Mouse (Mus musculus) intestine, embryonic 16.5 days (tissue): ENCODE results near the gene Fndc11. TPM values are rescaled to one million over a fixed set of nuclear protein-coding genes. Genes with fewer than 3 reads are reported as not detected.
"Not testable (repeated sequence)": the region's sequence is repeated elsewhere in the genome, so short reads cannot be mapped to it uniquely, and the experiment has no call there.

Source experiments
- ATAC-seq: fragments of 200-750 bp; cut with Nextera tagmentation; 2 replicates; pipeline ENCODE4 v1.8.0; 2017; ENCODE audit warnings: moderate TSS enrichment, moderate library complexity
- H3K27ac ChIP-seq: fragments of 300-500 bp; sonication (generic); 2 replicates; pipeline ENCODE4 v1.5.1; 2014; ENCODE audit warnings: mild to moderate bottlenecking, low read length
- H3K27me3 ChIP-seq: fragments of 300-500 bp; sonication (generic); replicated peaks from 2 replicates; pipeline ENCODE4 v1.6.1; 2014; ENCODE audit warnings: low read length, control low read depth, mixed read lengths; ENCODE audit not compliant: control insufficient read depth, insufficient read depth
- H3K36me3 ChIP-seq: fragments of 300-500 bp; sonication (generic); 2 replicates; pipeline ENCODE4 v1.6.1; 2014; ENCODE audit warnings: low read length, control low read depth; ENCODE audit not compliant: control insufficient read depth, insufficient read depth
- H3K4me1 ChIP-seq: fragments of 300-500 bp; sonication (generic); 2 replicates; pipeline ENCODE4 v1.6.1; 2014; ENCODE audit warnings: low read length, control low read depth, mixed read lengths; ENCODE audit not compliant: control insufficient read depth, insufficient read depth
- H3K4me2 ChIP-seq: fragments of 300-500 bp; sonication (generic); 2 replicates; pipeline ENCODE4 v1.6.1; 2014; ENCODE audit warnings: low read depth, low read length, control low read depth
- H3K4me3 ChIP-seq: fragments of 300-500 bp; sonication (generic); 2 replicates; pipeline ENCODE4 v1.5.1; 2014; ENCODE audit warnings: mild to moderate bottlenecking, low read length
- H3K9ac ChIP-seq: fragments of 300-500 bp; sonication (generic); 2 replicates; pipeline ENCODE4 v1.6.1; 2014; ENCODE audit warnings: low read depth, low read length
- H3K9me3 ChIP-seq: fragments of 300-500 bp; sonication (generic); 2 replicates; pipeline ENCODE4 v1.6.1; 2016; ENCODE audit warnings: low read length, control low read depth; ENCODE audit not compliant: control insufficient read depth
- WGBS: fragments of 180-500 bp; shearing (Covaris S2); extraction: QIAGEN DNeasy Blood & Tissue Kit; methylation state at CpG from one replicate; pipeline ENCODE4 v1.1.7; 2014; 5-methylcytosine and 5-hydroxymethylcytosine counted together
- polyA plus RNA-seq: library from polyadenylated mRNA; unstranded; fragments of >200 nt; fragmentation: Nextera tagmentation; extraction: Ambion mirVana; gene quantifications from 2 replicates; pipeline ENCODE4 v1.2.1, GENCODE M21; 2015

The Fndc11 gene
- polyA plus RNA-seq, 1 experiment from 2014 or later = 0.18 TPM

DNA sequence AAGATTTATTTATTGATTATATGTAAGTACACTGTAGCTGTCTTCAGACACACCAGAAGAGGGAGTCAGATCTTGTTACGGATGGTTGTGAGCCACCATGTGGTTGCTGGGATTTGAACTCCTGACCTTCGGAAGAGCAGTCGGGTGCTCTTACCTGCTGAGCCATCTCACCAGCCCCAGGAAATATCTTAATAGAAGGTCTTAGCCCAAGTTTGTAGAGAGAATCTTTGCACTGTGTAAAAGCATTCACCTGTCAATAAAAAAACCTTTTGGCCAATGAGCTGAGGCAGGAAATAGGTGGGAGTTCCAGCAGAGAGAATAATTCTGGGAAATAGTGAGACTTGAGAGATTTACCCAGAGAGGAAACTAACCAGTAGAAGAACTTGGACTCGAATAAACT is 28.4 kb upstream of the Fndc11 start:
- not testable (repeated sequence) for H3K9ac ChIP-seq, ATAC-seq, H3K36me3 ChIP-seq, H3K9me3 ChIP-seq, H3K4me3 ChIP-seq, H3K27me3 ChIP-seq, H3K4me2 ChIP-seq, H3K27ac ChIP-seq
- WGBS = 84% methylated on average over 3 of the region's 4 CpGs
- H3K4me1 ChIP-seq = peaks cover 11% of the 10 kb centered on the region

DNA sequence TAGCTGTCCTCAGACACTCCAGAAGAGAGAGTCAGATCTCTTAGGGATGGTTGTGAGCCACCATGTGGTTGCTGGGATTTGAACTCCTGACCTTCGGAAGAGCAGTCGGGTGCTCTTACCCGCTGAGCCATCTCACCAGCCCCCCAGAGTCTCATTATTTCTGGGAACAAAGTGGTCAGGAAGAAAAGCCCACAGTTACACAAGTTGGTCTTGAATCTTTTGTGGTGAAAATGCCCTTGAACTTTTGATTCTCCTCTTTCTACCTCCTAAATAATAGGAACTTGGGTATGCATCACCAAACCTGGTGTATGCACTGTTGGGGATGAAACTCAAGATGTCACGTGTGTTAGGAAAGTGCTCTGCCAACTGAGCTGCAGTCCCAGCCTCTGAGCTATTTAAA is 27.9 kb upstream of the Fndc11 start:
- H3K9me3 ChIP-seq = no peaks in the 10 kb centered on the region
- H3K4me1 ChIP-seq = peaks cover 13% of the 10 kb centered on the region
- 65% methylated on average over 4 of the region's 4 CpGs for WGBS
- ATAC-seq = no peak
- no peak overlapping the region for H3K9ac ChIP-seq
- H3K27ac ChIP-seq = no peak overlapping the region
- H3K4me2 ChIP-seq = no peak overlapping the region
- no peaks in the 10 kb centered on the region for H3K27me3 ChIP-seq
- no peaks in the 10 kb centered on the region for H3K36me3 ChIP-seq
- H3K4me3 ChIP-seq = no peak overlapping the region

DNA sequence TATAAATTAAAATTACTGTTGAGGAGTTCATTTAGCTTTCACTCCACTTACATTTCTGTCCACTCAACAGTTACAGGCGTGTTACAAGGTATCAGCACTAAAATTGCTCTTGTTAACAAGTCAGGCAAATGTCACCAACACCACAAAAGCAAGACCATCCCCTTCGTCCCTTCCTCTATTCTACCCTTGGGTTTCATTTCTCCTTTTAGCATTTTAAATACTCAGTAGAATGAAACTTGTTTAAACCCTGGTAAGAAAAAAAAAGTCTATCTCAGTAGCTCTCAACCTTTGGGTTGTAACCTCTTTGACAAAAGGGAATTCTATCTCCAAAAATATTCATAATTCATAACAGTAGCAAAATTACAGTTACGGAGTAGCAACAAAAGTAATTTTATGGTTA is 26.8 kb upstream of the Fndc11 start:
- no peaks in the 10 kb centered on the region for H3K36me3 ChIP-seq
- no peaks in the 10 kb centered on the region for H3K27me3 ChIP-seq
- H3K4me3 ChIP-seq = no peak overlapping the region
- ATAC-seq = no peak
- H3K27ac ChIP-seq = no peak overlapping the region
- H3K4me2 ChIP-seq = no peak overlapping the region
- 71% methylated on average over 3 of the region's 3 CpGs for WGBS
- H3K9me3 ChIP-seq = no peaks in the 10 kb centered on the region
- peaks cover 13% of the 10 kb centered on the region for H3K4me1 ChIP-seq
- H3K9ac ChIP-seq = no peak overlapping the region

DNA sequence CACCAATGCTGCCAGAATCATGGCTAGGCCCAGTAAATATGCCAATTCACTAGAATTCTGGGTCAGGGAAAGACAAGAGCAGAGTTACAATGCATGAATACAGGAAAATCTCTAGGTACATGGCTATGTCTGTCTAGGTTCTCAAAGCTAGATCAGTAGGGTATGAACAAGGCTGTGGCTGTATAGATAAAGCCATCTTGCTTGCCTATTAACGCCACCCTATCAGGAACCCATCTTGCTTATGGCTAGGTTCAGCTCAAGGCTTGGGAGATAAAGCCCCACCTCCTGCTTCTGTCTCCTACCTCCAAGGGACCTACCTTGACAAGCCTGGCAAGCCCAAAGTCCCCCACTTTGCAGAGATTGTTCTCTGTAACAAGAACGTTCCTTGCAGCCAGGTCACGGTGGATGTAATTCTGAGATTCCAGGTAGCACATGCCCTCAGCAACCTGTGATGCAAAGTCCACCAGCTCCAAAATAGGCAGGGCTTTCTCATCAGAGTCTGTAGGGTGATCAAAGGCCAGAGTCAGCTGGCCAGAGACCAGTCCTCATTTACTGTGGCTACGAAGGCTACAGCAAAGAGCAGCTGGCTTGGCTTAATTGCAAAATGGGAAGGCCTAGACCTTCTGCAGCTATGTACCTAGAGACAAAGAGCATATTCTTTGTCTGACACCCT is 23.0 kb upstream of the Fndc11 start:
- H3K4me2 ChIP-seq = no peak overlapping the region
- no peak overlapping the region for H3K4me3 ChIP-seq
- no peaks in the 10 kb centered on the region for H3K27me3 ChIP-seq
- H3K27ac ChIP-seq = no peak overlapping the region
- no peak overlapping the region for H3K9ac ChIP-seq
- H3K36me3 ChIP-seq = no peaks in the 10 kb centered on the region
- H3K4me1 ChIP-seq = 0 out of 2 replicates have a peak, but pooled peaks cover 2% of the 10 kb centered on the region
- 62% methylated on average over 4 of the region's 4 CpGs for WGBS
- peak; percentile 76 for ATAC-seq
- H3K9me3 ChIP-seq = no peaks in the 10 kb centered on the region

DNA sequence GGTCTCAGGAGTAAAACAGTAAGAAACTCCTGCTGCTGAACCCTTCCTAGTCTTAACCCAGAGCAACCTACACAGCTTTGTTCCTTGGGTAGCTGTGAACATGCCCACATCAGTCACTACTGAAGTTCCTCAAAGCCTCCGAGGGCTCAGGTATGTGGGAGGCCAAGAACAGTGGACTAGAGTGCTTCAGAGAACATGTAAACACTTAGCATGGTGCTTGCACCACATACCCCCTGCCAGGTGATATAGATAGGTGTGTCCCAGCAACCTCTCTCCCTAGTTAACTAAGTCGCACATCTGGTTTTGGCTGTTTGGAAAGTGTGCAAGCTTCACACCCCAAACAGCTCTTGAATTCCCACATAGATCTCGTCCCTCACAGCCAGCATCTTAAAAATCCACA is 18.2 kb upstream of the Fndc11 start:
- no peaks in the 10 kb centered on the region for H3K27me3 ChIP-seq
- no peak overlapping the region for H3K4me3 ChIP-seq
- H3K9me3 ChIP-seq = no peaks in the 10 kb centered on the region
- peaks cover 7% of the 10 kb centered on the region for H3K4me1 ChIP-seq
- H3K9ac ChIP-seq = no peak overlapping the region
- no peak for ATAC-seq
- H3K4me2 ChIP-seq = no peak overlapping the region
- H3K36me3 ChIP-seq = no peaks in the 10 kb centered on the region
- 74% methylated on average over 3 of the region's 3 CpGs for WGBS
- H3K27ac ChIP-seq = no peak overlapping the region

DNA sequence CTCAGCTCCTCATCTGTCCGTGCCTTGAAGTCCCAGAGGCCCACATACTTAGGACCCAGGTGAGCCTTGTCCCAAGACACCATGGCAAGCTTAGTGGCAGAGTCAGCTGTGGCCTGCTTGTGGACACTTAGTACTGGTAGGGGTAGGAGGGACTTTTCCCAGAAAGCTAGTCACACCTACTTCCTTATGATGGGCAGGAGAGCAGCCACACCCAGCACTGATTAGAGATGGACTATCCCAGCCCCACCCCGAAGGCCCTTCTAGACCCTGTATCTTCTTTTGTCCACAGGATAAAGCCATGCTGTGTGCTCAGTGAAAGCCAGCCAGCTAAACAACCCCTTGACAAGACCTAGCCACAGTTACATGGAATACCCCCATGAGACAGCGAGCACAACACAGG is 17.4 kb upstream of the Fndc11 start, which contains the start of gene Ptk6:
Gene Ptk6 (minus strand): TSS at position 368 of the 400 bp plus-strand sequence.
- H3K9ac ChIP-seq = no peak within 1 kb of the TSS
- no peak within 1 kb of the TSS for H3K4me3 ChIP-seq
- H3K4me1 ChIP-seq = peaks cover 7% of the 10 kb centered on the region
- H3K27ac ChIP-seq = no peak within 1 kb of the TSS
- H3K36me3 ChIP-seq = no peaks in the 10 kb centered on the region
- no peak within 1 kb of the TSS; the same call in 1 of the 2 replicates for H3K4me2 ChIP-seq
- ATAC-seq = peak; percentile 63
- no peaks in the 10 kb centered on the region for H3K27me3 ChIP-seq
- H3K9me3 ChIP-seq = no peaks in the 10 kb centered on the region
- 73% methylated on average over 3 of the region's 3 CpGs for WGBS

DNA sequence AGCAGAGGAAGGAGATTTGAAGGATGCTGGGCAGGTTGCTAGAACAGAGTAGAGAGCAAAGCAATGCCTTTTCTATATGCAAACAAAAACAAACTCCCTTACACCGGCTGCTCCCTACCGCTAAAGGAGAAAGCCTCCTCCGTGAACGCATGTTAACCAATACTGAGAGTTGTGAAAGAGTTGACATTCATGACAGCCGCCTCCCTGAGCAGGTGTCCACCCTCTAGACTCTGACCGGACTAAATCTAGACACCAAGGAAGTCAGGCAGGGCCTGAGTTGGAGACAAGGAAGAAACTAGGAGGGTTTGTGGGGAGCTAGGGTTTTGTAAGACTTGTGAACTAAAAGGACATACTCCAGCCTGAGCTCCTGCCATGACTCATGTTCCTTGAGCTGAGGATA is 16.9 kb upstream of the Fndc11 start:
- 61% methylated on average over 6 of the region's 6 CpGs for WGBS
- ATAC-seq = peak; percentile 80
- H3K36me3 ChIP-seq = no peaks in the 10 kb centered on the region
- no peak overlapping the region for H3K4me2 ChIP-seq
- no peak overlapping the region for H3K27ac ChIP-seq
- H3K9me3 ChIP-seq = no peaks in the 10 kb centered on the region
- peaks cover 7% of the 10 kb centered on the region for H3K4me1 ChIP-seq
- no peak overlapping the region for H3K4me3 ChIP-seq
- H3K27me3 ChIP-seq = no peaks in the 10 kb centered on the region
- H3K9ac ChIP-seq = no peak overlapping the region

DNA sequence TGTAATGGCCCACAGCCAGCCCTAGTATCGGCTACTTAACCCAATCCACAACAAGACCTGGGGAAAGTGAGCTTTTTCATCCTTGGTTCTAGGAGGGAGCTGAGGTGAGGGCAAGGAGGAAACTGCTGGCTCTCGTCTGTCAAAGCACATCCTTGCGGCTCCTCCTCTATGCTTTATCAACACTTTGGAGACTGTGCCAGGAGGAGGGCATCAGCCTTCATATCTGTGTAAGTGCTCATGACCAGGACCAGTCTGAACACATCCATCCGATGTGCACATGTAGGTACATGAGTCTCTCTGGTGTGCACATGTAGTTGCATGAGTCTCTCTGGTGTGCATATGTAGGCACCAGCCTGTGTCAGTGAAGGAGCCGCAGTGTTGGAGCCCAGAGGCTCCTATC is 14.1 kb upstream of the Fndc11 start:
- H3K27me3 ChIP-seq = no peaks in the 10 kb centered on the region; the same call in 1 of the 2 replicates
- ATAC-seq = peak; percentile 26; the same call in 1 of the 2 replicates
- no peak overlapping the region for H3K9ac ChIP-seq
- H3K9me3 ChIP-seq = no peaks in the 10 kb centered on the region
- WGBS = 80% methylated on average over 5 of the region's 5 CpGs
- no peaks in the 10 kb centered on the region for H3K36me3 ChIP-seq
- no peak overlapping the region for H3K4me2 ChIP-seq
- H3K27ac ChIP-seq = no peak overlapping the region
- H3K4me3 ChIP-seq = no peak overlapping the region
- H3K4me1 ChIP-seq = peaks cover 7% of the 10 kb centered on the region

DNA sequence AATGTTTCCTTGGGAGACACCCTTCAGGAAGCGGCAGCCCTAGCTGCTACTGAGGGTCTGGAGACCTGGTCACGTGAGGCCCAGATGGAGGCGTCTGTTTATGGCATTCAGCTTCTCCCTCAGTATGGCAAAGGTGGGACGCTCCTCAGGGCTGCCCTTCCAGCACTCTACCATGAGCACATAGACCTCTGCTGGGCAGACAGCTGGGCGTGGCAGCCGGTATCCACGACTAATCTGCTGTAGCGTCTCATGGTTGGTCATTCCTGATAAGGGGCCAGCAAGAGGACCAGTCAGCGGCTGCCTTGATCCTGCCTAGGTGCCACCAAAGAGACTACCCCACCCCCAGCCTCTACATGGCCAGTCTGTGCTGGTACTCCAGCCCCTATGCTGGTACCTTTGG is 13.7 kb upstream of the Fndc11 start:
- H3K4me1 ChIP-seq = peaks cover 7% of the 10 kb centered on the region
- no peak overlapping the region for H3K27ac ChIP-seq
- peak; percentile 75 for ATAC-seq
- H3K9me3 ChIP-seq = no peaks in the 10 kb centered on the region
- H3K9ac ChIP-seq = no peak overlapping the region
- no peaks in the 10 kb centered on the region for H3K36me3 ChIP-seq
- no peaks in the 10 kb centered on the region; the same call in 1 of the 2 replicates for H3K27me3 ChIP-seq
- H3K4me2 ChIP-seq = no peak overlapping the region
- H3K4me3 ChIP-seq = no peak overlapping the region
- 47% methylated on average over 9 of the region's 9 CpGs for WGBS
